Mouse (Mus musculus) ES-E14 (cell line): ENCODE results near the gene Ykt6.

Experiments
- CHD2 ChIP-seq: IDR thresholded peaks from 2 replicates; pipeline ENCODE4 v1.6.1; 2014; ENCODE audit warnings: mild to moderate bottlenecking, low read depth, low read length, inconsistent platforms
- HCFC1 ChIP-seq: IDR thresholded peaks from 2 replicates; pipeline ENCODE4 v1.6.1; 2012; ENCODE audit warnings: low read length, inconsistent platforms, borderline replicate concordance; ENCODE audit not compliant: insufficient read depth
- ZNF384 ChIP-seq: IDR thresholded peaks from 2 replicates; pipeline ENCODE4 v1.6.1; 2012; ENCODE audit warnings: low read depth, low read length, inconsistent platforms

DNA sequence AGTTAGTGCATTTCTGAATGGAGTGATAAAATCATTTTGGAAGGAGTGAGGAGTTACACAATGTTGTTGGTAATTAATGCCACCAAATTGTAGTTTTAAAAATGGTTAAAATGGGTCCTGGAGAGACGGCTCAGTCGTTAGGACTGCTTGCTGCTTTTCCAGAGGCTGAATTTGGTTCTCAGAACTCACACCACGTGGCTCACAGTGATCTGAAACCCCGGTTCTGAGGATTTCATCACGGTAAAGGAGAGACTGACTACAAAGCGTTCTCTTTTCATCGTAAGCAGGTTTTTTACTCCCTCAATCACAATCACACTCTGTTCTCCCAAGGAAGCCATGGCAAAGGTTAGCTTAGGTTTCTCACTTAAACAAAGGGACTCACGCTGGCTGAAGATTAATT is 30.8 kb upstream of the Ykt6 start:
- no peak for TF ChIP-seq HCFC1
- TF ChIP-seq CHD2: no peak
- TF ChIP-seq ZNF384: no peak
